Mouse (Mus musculus): ENCODE data around the gene Gad2. TPM values are rescaled to one million over a fixed set of nuclear protein-coding genes. Genes with fewer than 3 reads are reported as not detected.

Gene Gad2
- polyA plus RNA-seq, 1 experiment, result 0.25 TPM

DNA sequence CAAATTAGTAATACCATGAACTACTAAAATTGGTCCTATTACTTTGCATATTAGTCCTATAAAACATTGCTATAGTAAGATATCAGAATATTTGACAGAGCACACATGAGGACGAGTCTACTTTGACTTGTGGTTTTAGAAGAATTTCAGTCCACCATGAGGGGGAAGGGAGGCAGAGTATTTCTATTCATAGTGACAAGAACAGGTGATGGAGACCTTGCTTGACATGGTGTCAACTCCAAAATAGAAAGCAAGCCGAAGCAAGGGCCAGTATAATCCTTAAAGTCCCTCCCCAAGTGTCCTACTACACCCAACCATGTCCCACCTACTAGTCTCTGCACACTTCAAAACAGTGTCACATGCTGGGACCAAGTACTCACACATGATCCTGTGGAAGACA, 114.1 kb downstream of the Gad2 start:
- WGBS, result 74% methylated on average over 2 of the region's 2 CpGs
- H3K27ac ChIP-seq (ENCODE audit: control insufficient read depth, insufficient read depth, low read depth, low read length, poor library complexity), result no peak overlapping the region
- no peak overlapping the region for H3K4me3 ChIP-seq (replicated peaks; ENCODE audit: control insufficient read depth, low read depth, low read length)
- no peak for TF ChIP-seq POLR2A (IDR thresholded peaks at IDR 0.05; ENCODE audit: borderline replicate concordance, control insufficient read depth, low read depth, low read length)
- TF ChIP-seq CTCF (IDR thresholded peaks at IDR 0.05; ENCODE audit: control insufficient read depth, insufficient read depth, low read length), result no peak
- H3K4me1 ChIP-seq (ENCODE audit: control insufficient read depth, insufficient read depth, low read length), result no peaks in the 10 kb centered on the region; the same call in 1 of the 2 replicates

DNA sequence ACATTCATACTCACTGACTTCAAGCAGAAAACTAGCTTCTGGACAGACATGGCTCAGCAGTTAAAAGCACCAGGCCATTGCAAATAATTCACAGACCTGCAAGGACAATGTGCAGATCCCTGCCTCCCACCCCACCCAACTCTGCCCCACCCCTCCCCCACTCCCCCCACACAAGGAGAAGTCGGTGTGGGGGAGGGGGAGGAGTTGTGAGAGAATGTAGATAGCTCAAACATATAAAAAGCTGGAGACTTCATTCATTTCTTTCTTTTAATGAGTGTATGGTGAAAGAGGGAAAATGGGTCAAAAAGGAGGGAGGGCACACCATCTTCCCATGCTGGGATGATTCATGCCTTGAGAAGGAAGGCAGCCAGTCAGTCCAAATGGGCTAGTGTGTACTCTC, 117.4 kb downstream of the Gad2 start:
- H3K4me3 ChIP-seq (replicated peaks; ENCODE audit: control insufficient read depth, low read depth, low read length), result no peak overlapping the region
- WGBS, result 48% methylated on average over 1 of the region's 1 CpGs
- no peak overlapping the region for H3K27ac ChIP-seq (ENCODE audit: control insufficient read depth, insufficient read depth, low read depth, low read length, poor library complexity)
- H3K4me1 ChIP-seq (ENCODE audit: control insufficient read depth, insufficient read depth, low read length), result no peaks in the 10 kb centered on the region; the same call in 1 of the 2 replicates
- TF ChIP-seq CTCF (IDR thresholded peaks at IDR 0.05; ENCODE audit: control insufficient read depth, insufficient read depth, low read length), result no peak
- no peak for TF ChIP-seq POLR2A (IDR thresholded peaks at IDR 0.05; ENCODE audit: borderline replicate concordance, control insufficient read depth, low read depth, low read length)

DNA sequence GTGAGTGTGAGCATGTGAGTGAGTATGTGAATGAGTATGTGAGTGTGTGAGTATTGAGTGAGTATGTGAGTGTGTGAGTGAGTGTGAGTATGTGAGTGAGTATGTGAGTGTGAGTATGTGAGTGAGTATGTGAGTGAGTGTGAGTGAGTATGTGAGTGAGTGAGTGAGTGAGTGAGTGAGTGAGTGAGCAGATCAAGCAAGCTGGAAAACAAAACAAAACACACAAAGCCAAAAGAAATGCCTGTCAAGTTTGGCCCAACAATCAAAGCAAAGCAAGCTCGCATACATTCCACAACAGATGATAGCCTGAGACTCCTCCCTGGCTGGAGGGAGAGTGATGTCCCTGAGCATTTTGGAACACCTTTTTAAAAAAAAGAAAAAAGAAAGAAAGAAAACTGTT, 118.4 kb downstream of the Gad2 start:
- no peaks in the 10 kb centered on the region; the same call in 1 of the 2 replicates for H3K4me1 ChIP-seq (ENCODE audit: control insufficient read depth, insufficient read depth, low read length)
- 81% methylated on average over 1 of the region's 1 CpGs for WGBS
- no peak overlapping the region for H3K27ac ChIP-seq (ENCODE audit: control insufficient read depth, insufficient read depth, low read depth, low read length, poor library complexity)
- no peak for TF ChIP-seq POLR2A (IDR thresholded peaks at IDR 0.05; ENCODE audit: borderline replicate concordance, control insufficient read depth, low read depth, low read length)
- TF ChIP-seq CTCF (IDR thresholded peaks at IDR 0.05; ENCODE audit: control insufficient read depth, insufficient read depth, low read length), result no peak
- no peak overlapping the region for H3K4me3 ChIP-seq (replicated peaks; ENCODE audit: control insufficient read depth, low read depth, low read length)

DNA sequence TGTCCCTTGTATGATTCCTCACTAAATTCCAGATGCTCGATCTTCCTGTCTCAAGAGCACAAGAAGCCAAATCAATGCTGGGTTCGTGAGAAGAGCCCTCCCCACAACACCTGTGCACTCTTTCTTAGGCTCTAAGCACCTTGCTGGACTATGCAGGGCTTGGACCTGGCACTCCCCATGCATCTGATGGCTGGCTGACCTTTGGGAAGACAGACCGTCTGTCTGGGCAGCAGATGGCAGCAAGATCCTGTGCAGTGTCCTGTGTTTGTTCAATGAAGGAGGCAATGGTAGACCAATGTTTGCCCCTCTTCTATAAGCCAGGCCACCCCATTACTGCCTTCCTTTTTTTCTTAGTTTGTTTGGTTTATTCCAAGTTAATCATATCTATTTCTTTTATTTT, 119.2 kb downstream of the Gad2 start:
- Histone ChIP-seq H3K27ac (ENCODE audit: control insufficient read depth, insufficient read depth, low read depth, low read length, poor library complexity) (no peak overlapping the region), H3K4me3 (replicated peaks; ENCODE audit: control insufficient read depth, low read depth, low read length) (no peak overlapping the region), H3K4me1 (ENCODE audit: control insufficient read depth, insufficient read depth, low read length) (no peaks in the 10 kb centered on the region; the same call in 1 of the 2 replicates)
- TF ChIP-seq POLR2A (IDR thresholded peaks at IDR 0.05; ENCODE audit: borderline replicate concordance, control insufficient read depth, low read depth, low read length) (no peak), CTCF (IDR thresholded peaks at IDR 0.05; ENCODE audit: control insufficient read depth, insufficient read depth, low read length) (peak; percentile 82)
- WGBS, result 74% methylated on average over 3 of the region's 3 CpGs

Other genes with a start within 250 kb of the Gad2 start
- 25.0 and 45.8 TPM in 2 replicates for gene Apbb1ip, start 151.9 kb downstream of the Gad2 start, polyA plus RNA-seq (2011; ENCODE audit: insufficient read depth, insufficient read length, low replicate concordance, missing spikeins)